Mouse (Mus musculus): Measurements from ENCODE around the gene She.

Gene She

DNA sequence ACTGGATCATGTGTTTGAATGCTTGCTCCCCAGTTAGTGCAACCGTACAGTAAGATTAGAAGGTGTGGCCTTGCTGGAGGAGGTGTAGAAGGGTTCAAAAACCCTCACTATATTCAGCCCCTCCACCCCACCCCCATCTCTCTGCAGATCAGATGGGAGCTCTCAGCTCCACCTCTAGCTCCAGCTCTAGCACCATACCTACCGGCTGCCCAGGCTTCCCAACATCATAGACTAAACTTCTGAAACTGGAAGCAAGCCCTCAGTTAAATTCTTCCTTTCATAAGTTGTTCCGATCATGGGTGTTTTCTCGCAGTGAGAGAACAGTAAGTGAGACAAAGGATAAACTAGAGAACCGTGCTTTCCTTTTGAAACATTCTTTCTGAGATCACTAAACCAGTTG, 42.9 kb downstream of the She start:
- in situ Hi-C loops (cut with MboI; ENCODE audit: low pct_unique_long_range_greater_than_20kb in 1 of 2, low sequenced_read_pairs in 2 of 2, unreplicated experiment in 1 of 2), result no loop called here

DNA sequence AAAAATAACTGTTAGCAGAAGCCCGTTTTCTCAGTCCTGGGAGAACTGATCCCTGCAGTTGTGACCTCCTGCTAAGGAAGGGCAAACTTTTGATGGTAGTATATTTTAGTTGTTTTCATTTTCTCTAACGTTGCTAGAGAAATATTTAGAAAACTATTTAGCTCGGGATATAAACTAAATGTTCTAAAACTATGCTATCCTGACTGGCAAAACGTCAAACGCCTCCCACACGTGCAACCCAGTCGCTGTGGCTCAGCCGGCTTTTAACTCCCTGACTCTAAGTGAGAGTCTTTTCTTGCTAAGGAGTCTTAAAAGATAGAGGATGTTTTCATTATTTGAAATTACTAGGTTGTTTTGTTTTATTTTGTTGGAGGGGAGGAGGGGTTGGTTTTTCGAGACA, 43.9 kb downstream of the She start:
- in situ Hi-C loops (cut with MboI; ENCODE audit: low pct_unique_long_range_greater_than_20kb in 1 of 2, low sequenced_read_pairs in 2 of 2, unreplicated experiment in 1 of 2), result no loop called here

DNA sequence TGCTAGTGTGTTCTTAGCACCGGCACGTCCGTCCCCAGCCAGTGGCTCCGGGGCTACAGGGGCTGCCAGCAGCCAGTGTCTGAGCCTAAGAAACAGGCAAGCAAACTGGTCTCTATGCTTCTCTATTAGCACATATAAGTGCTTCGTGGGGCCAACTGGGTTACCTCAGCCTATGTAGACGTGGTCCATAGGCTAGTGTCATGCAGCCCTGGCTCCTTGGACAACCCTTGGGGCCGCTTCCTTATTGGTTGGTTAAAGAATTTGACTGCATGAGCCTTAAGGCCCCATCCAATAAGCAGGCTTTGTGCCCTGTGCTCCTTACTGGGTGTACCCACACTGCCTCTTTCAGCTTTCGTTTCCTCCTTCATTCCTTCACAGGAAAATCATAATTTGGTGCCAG, 44.6 kb downstream of the She start:
- in situ Hi-C loops (cut with MboI; ENCODE audit: low pct_unique_long_range_greater_than_20kb in 1 of 2, low sequenced_read_pairs in 2 of 2, unreplicated experiment in 1 of 2), result no loop called here

DNA sequence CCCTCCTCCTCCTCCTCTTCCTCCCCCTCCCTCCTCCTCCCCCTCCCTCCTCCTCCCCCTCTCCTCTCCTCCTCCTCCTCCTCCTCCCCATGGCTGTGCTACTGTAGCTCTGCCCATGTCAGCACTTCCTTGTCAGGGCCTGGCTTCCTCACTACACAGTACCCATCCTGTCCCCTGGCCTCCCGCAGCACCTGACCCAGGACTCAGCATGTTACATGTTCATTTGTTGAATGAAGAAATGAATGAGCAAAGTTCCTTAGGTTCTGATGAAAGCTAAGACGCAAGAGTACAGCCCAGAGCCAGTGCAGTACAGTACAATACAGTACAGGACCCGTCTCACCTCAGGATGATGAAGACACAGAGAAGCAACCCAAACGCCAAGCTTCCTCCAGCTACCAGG, 45.3 kb downstream of the She start:
- in situ Hi-C loops (cut with MboI; ENCODE audit: low pct_unique_long_range_greater_than_20kb in 1 of 2, low sequenced_read_pairs in 2 of 2, unreplicated experiment in 1 of 2), result no loop called here

DNA sequence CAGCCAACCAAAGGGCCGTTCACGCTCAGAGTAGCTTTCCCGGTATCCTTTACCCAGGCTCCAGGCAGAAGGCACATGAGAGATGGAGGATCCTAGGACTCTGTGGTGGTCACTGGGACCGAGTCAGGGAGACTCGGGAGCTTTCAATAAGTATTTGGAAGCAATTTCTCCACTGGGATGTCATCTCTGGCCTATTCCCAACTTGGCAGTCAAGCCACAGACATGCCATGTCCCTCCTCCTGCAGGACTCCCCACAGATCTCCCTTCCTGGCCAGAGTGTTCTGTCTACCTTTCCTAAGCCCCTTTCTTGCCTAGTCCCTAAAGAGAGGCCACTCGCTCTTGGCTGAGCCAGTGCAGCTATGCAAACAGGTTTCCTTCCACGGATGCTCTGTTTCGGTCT, 46.0 kb downstream of the She start:
- in situ Hi-C loops (cut with MboI; ENCODE audit: low pct_unique_long_range_greater_than_20kb in 1 of 2, low sequenced_read_pairs in 2 of 2, unreplicated experiment in 1 of 2), result no loop called here

DNA sequence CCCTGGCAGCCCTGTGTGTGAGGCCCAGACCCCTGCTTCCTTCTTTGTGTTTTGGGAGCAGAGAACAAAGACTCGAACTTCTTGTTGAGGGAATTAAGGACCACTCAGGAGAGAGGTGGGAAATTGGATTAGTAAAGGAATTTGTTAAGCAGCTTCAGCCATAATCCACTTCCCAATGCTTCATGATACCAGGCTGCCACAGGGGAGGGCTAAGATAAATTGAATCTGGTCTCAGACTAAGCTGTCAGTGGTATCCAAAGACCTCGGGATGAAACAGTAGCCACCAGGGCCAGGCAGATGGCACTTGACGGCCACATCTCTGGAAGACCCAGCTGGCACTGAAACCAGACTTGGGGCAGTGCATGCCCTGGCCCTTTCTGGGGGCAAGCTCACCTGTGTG, 47.3 kb downstream of the She start:
- in situ Hi-C loops (cut with MboI; ENCODE audit: low pct_unique_long_range_greater_than_20kb in 1 of 2, low sequenced_read_pairs in 2 of 2, unreplicated experiment in 1 of 2), result no loop called here

DNA sequence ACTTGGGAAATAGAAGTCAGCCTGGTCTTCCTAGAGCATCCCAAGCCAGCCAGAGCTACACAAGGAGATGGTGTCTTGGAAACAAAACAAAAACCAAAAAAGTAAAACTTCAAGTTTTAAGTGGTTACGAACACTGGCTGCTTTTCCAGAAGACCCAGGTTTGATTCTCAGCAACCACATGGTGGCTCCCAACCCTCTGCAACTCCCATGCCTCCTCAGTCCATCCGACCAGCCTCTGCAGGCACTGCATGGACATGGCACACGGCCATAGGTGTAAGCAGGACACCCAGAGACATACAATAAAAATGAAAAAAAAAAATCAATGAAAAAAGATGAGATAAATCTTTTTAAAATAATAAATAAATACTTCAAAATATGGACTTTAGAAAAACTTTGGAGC, 48.2 kb downstream of the She start:
- in situ Hi-C loops (cut with MboI; ENCODE audit: low pct_unique_long_range_greater_than_20kb in 1 of 2, low sequenced_read_pairs in 2 of 2, unreplicated experiment in 1 of 2), result no loop called here

DNA sequence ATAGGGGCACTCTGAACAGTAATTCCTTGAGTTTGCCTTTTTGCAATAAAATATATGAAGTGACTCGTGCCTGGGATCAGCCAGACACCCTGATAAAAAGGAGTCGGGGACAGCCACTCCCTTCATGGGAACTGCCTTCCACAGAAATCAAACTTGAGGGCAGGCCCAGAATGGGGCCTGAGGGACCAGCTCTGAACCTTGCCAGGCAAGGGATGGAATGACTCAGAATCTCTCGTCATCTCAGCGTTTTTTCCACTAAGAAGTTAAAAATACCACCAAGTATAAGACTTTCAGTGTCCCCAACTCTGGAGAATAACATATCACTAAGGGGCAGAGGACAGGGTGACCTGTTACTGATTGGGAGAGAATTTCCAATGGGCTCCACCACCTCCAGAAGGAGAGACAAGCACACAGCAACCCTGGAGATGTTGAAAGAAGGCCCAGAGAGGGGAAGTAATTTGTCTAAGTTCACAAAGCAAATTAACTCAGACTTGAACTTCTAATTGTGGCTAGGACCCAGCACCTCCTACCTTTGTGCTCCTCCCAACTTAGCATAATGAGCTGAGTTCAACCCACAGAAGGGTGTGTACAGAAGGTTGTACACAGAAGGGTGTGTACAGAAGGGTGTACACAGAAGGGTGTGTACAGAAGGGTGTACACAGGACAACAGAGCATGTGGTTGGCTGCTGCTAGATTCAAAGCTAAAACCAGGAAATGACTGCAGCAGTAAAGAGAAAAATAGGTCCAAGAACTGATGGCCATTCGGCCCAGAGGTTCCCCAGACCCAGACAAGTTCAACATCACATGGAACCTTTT, 49.1 kb downstream of the She start:
- in situ Hi-C loops (cut with MboI; ENCODE audit: low pct_unique_long_range_greater_than_20kb in 1 of 2, low sequenced_read_pairs in 2 of 2, unreplicated experiment in 1 of 2), result no loop called here

DNA sequence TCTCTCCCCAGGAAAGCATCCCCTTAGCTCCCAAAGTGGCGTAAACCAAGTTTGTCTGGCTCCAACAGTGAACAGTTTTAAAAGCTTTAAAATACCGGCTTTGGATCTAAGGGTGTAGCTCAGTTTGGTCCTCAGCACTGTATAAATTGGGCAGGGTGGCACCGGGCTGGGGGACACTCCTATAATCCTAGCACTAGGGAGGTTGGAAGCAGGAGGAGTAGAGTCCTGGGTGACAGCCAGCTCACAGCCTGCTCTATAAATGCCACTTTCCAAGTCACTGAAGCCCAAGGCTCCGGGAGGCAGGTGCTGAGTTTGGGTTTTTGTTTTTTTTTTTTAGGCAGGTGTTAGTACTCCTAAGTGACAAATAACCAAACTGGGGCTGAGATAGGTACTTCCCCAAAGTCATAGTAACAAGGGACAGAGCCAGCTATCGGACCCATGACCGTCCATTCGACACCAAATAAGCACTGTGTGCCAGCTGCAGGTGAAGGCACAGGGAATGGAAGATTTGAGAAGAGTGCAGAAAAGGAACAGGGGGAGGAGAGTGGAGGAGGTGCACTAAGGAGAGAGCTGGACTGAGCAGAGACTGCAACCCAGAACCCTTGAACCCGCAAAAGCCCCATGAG, 51.5 kb downstream of the She start:
- in situ Hi-C loops (cut with MboI; ENCODE audit: low pct_unique_long_range_greater_than_20kb in 1 of 2, low sequenced_read_pairs in 2 of 2, unreplicated experiment in 1 of 2), result no loop called here

DNA sequence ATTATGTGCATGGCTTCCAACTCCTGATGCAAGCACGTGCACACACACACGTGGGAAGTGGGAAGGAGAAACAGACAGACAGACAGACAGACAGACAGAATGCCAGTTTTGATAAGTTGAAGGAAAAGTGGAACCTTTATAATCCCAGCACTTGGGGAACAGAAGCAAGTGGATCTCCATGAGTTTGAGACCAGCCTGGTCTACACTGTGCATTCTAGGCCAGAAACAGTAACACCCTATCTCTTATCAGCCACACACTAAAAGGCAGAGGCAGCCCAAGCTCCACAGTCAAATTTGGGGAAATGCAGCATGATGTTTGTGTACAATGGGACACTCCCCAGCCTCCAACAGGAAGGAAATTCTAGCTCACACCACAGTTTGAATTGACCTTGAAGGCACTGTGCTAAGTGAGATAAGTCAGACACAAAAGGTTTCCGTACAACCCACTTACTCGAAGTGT, 52.4 kb downstream of the She start:
- in situ Hi-C loops (cut with MboI; ENCODE audit: low pct_unique_long_range_greater_than_20kb in 1 of 2, low sequenced_read_pairs in 2 of 2, unreplicated experiment in 1 of 2), result no loop called here

DNA sequence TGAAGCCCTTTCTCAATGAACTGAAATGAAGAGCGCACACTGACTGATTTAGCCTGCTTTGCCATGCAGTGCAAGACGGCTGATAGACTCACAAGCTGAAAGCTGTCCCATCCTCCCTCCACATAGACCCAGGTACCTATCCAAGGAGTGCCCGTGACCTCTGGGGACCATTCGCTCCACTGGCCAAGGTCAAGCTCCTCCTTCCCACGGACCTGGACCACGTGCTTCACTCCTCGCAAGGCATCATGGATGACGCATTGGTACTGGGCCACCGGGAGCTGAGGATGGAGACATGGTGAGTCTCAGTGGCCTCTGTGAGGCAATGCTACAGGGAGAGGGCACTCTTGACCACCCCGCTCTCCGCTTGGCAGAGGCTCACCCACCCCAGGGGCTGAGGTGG, 54.6 kb downstream of the She start:
- in situ Hi-C loops (cut with MboI; ENCODE audit: low pct_unique_long_range_greater_than_20kb in 1 of 2, low sequenced_read_pairs in 2 of 2, unreplicated experiment in 1 of 2), result no loop called here

DNA sequence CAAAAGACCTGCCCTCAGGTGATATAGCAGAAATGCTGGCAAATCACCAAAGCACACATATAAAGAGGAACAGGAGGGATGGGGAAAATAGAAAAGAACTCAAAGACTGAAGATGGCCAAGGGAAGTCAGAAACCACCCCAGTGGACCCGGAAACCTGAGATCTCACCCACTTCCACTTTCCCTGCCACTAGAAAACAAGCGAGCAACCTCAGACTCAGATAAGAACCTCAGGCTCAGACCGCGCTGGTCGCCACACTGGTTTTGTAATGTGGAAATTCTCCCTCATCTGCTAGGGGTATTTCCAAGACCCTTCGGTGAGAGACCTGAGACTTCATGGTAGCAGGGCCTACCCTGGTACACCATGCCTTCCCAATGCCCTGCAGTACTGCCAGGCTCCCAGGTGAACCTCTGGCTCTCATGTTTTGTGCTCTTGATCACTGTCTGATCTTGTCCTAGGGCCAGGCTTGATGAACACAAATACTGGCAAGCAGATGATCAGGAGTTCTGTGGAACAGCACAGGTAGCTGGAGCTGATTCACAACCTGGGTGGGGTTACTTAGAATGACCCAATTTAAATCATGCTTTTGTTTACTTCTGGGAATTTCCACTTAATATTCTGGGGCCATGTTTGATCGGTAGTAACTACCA, 56.5 kb downstream of the She start:
- in situ Hi-C loops (cut with MboI; ENCODE audit: low pct_unique_long_range_greater_than_20kb in 1 of 2, low sequenced_read_pairs in 2 of 2, unreplicated experiment in 1 of 2), result no loop called here

DNA sequence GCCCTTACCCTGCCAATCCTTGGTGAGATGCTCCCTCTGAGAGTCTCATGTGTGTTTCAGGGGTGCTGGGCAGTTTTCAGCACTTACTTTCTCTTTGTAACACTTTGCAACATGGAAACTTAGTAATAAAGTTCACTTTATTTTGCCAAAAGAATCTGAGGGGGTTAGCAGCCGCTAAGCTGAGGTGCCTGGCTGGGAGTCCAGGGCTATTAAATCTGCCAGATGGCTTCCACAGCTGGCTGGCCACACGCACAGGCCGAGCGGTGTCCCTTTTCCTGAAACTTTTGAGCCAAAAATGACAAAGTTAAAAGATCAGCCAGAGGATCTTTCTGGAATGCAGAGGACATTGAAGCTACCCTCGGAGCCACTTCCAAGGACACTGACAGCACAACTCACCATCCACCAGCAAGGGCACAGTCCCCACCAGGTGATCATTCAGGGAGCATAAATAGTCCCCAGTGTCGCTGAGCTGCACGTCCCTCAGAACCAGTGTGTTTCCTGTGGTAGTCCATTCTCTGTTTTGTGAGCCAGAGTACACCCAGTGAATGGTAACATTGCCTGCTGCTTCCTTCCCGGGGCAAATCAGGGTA, 58.8 kb downstream of the She start:
- in situ Hi-C loops (cut with MboI; ENCODE audit: low pct_unique_long_range_greater_than_20kb in 1 of 2, low sequenced_read_pairs in 2 of 2, unreplicated experiment in 1 of 2), result no loop called here

DNA sequence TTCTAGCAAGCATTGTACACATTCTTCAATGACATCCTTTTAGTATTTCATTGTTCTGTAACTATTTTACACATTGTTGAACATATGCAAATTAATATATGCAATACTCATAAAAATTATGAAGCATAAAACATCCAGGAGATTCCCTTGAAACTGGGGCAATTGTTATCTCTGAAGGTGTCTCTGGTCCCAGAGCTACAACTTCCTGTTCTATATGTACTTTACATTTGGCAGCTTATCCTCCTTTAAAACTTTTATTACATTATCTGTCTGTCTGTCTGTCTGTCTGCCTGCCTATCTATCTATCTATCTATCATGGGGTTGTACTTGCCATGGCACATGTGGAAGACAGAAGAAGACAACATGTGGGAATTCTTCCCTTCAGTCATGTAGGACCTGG, 60.5 kb downstream of the She start:
- in situ Hi-C loops (cut with MboI; ENCODE audit: low pct_unique_long_range_greater_than_20kb in 1 of 2, low sequenced_read_pairs in 2 of 2, unreplicated experiment in 1 of 2), result no loop called here

DNA sequence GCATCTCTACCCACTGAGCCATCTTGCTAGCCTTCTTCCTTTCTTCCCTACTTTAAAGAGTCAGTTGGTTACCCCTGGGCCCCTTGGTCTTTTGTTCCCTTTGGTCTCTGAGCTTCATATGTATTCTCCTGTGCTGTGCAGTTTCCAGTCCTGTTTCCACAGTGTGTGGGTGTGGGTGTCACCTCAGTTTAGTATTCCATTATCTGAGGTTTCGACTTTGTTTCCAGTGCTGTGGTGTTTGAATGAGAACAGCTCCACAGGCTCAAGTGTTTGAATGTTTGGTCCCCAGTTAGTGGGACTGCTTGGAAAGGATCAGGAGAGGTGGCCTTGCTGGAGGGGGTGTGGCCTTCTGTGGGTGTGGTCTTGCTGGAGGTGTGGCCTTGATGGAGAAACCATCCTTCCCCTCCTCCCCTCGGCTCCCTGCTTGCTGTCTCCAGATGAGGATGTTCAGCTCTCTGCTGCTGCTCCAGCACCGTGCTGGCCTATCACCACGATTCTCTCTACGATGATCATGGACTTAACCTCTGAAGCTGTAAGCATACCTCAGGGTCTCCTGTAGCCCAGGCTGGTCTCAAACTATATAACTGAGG, 61.4 kb downstream of the She start:
- in situ Hi-C loops (cut with MboI; ENCODE audit: low pct_unique_long_range_greater_than_20kb in 1 of 2, low sequenced_read_pairs in 2 of 2, unreplicated experiment in 1 of 2), result no loop called here

DNA sequence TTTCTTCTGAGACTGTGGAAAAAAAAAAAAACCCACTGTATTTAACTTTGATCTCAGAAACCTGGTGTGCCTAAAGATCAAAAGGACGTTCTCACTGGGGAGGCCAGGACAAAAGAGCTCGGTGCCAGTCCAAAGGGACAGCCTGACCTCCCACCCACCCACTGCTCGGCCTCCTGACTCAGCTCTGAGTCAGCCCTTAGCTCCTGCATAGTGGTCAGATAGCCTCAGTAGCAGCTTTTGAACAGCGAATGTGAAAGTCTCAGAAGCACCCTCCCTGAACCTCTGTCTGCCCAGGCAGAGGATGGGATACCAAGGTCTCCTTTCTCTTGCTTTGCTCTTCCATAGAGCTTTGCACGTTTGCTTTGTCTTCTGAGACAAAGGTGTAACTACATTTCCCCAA, 65.4 kb downstream of the She start:
- in situ Hi-C loops (cut with MboI; ENCODE audit: low pct_unique_long_range_greater_than_20kb in 1 of 2, low sequenced_read_pairs in 2 of 2, unreplicated experiment in 1 of 2), result no loop called here

DNA sequence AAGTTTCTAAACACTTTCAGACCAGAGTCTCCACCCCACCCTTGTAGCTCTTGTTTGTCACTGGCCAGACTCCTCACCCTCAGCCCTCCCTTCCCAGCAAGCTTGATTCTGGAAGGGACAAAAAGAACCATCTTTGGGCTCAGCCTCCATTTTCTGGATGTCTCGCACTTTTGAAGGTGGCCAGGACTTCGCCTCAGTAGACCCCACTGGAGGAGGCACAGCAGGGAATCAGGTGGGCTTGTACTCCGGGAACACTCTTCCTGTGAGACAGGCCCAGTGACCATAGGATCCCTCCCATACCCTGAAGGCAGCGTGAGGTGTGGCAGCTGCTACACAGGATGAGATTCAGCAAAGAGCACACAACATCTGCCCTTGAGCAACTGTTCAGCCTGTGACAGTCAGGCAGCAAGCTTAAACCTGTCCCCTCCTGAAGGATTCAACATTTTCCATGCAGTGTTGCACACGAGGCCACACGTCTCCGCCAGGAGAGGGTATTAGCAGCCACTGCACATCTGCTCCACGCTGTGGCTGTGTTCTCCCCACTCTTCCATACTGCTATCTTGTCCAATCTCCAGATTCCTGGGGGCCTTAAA, 66.1 kb downstream of the She start:
- in situ Hi-C loops (cut with MboI; ENCODE audit: low pct_unique_long_range_greater_than_20kb in 1 of 2, low sequenced_read_pairs in 2 of 2, unreplicated experiment in 1 of 2), result no loop called here

DNA sequence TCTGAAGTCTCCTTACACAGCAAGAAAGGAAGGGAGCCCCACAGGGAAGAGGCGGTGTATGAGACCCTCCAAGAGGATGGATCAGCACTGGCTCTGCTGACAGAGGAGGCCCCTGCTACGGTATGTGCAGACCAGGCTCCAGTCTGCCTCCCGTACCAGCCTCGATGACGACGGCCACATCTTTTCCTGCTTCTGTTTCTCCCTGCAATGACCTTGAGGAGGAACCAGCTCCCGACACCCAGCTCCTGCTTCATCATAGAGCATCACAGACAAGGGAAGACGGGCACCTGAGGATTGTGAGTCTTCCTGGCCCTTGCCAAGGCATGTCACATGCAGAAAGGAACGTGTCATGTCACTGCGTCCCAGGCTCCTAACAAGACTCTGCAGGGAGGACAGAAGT, 66.8 kb downstream of the She start:
- in situ Hi-C loops (cut with MboI; ENCODE audit: low pct_unique_long_range_greater_than_20kb in 1 of 2, low sequenced_read_pairs in 2 of 2, unreplicated experiment in 1 of 2), result no loop called here
